Mouse (Mus musculus): Measurements from ENCODE around the gene Plxna2. TPM values are rescaled to one million over a fixed set of nuclear protein-coding genes. Genes with fewer than 3 reads are reported as not detected.

Plxna2 gene
- total and polyA plus RNA-seq, 3 experiments, result under 0.01 to 0.03 TPM; not detected in 1

- TF ChIP-seq CTCF (IDR thresholded peaks at IDR 0.05 in 2 of 3, conservative IDR thresholded peaks at IDR 0.05 in 1 of 3; ENCODE audit: control insufficient read depth in 1 of 3, insufficient read depth in 1 of 3, low read depth in 2 of 3, low read length in 3 of 3, poor library complexity in 1 of 3, severe bottlenecking in 1 of 3) (no peak), MAZ (IDR thresholded peaks at IDR 0.05; ENCODE audit: low read depth, low read length) (no peak), POLR2A (IDR thresholded peaks at IDR 0.05; ENCODE audit: control insufficient read depth in 1 of 2, insufficient read depth in 1 of 2, low read depth in 1 of 2, low read length in 2 of 2, poor library complexity in 1 of 2) (no peak), BHLHE40 (IDR thresholded peaks at IDR 0.05; ENCODE audit: borderline replicate concordance, low read depth, low read length) (no peak), POLR2AphosphoS2 (IDR thresholded peaks at IDR 0.05; ENCODE audit: low read length) (no peak), TCF12 (IDR thresholded peaks at IDR 0.05; ENCODE audit: low read depth, low read length) (no peak), HCFC1 (IDR thresholded peaks at IDR 0.05; ENCODE audit: low read depth, low read length) (no peak), ZC3H11A (IDR thresholded peaks at IDR 0.05; ENCODE audit: low read depth, low read length) (no peak), CHD2 (IDR thresholded peaks at IDR 0.05; ENCODE audit: low read length) (no peak), EP300 (IDR thresholded peaks at IDR 0.05; ENCODE audit: low read depth in 1 of 2, low read length in 2 of 2) (no peak), MYC (IDR thresholded peaks at IDR 0.05; ENCODE audit: low read depth, low read length) (no peak), MAFK (IDR thresholded peaks at IDR 0.05; ENCODE audit: borderline replicate concordance, low read depth, low read length) (no peak), MYB (IDR thresholded peaks at IDR 0.05; ENCODE audit: low read depth, low read length) (no peak), E2F4 (IDR thresholded peaks at IDR 0.05; ENCODE audit: borderline replicate concordance, low read depth, low read length) (no peak)
- Histone ChIP-seq H3K4me1 (ENCODE audit: control insufficient read depth in 1 of 2, insufficient read depth in 2 of 2, low read length in 2 of 2) (no peaks in the 10 kb centered on the region), H3K9me3 (replicated peaks; ENCODE audit: insufficient read depth, low read length) (no peaks in the 10 kb centered on the region), H3K27ac (ENCODE audit: control insufficient read depth, low read depth, low read length) (no peak overlapping the region), H3K4me3 (ENCODE audit: control insufficient read depth in 1 of 2, insufficient read depth in 1 of 2, low read depth in 2 of 2, low read length in 2 of 2) (no peak overlapping the region), H3K9ac (ENCODE audit: control insufficient read depth, low read depth, low read length, poor library complexity, severe bottlenecking) (no peak overlapping the region), H3K79me2 (ENCODE audit: control insufficient read depth, insufficient read depth, low read length, poor library complexity) (no peaks in the 10 kb centered on the region), H3K36me3 (ENCODE audit: control insufficient read depth in 1 of 2, insufficient read depth in 2 of 2, low read length in 2 of 2) (no peaks in the 10 kb centered on the region), H3K27me3 (ENCODE audit: control insufficient read depth in 1 of 2, insufficient read depth in 2 of 2, low read length in 2 of 2) (no peaks in the 10 kb centered on the region)
- DNase-seq (ENCODE audit: low read depth, low spot score), result no peak
Measured at GRCm38 (mm10) chr1:194629135-194629689, 11.2 kb downstream of the Plxna2 start.

- Histone ChIP-seq H3K27me3 (ENCODE audit: control insufficient read depth in 1 of 2, insufficient read depth in 2 of 2, low read length in 2 of 2) (no peaks in the 10 kb centered on the region), H3K4me1 (ENCODE audit: control insufficient read depth in 1 of 2, insufficient read depth in 2 of 2, low read length in 2 of 2) (no peaks in the 10 kb centered on the region), H3K79me2 (ENCODE audit: control insufficient read depth, insufficient read depth, low read length, poor library complexity) (no peaks in the 10 kb centered on the region), H3K9ac (ENCODE audit: control insufficient read depth, low read depth, low read length, poor library complexity, severe bottlenecking) (no peak overlapping the region), H3K4me3 (ENCODE audit: control insufficient read depth in 1 of 2, insufficient read depth in 1 of 2, low read depth in 2 of 2, low read length in 2 of 2) (no peak overlapping the region), H3K36me3 (ENCODE audit: control insufficient read depth in 1 of 2, insufficient read depth in 2 of 2, low read length in 2 of 2) (no peaks in the 10 kb centered on the region), H3K9me3 (replicated peaks; ENCODE audit: insufficient read depth, low read length) (no peaks in the 10 kb centered on the region), H3K27ac (ENCODE audit: control insufficient read depth, low read depth, low read length) (no peak overlapping the region)
- no peak for TF ChIP-seq CHD2 (IDR thresholded peaks at IDR 0.05; ENCODE audit: low read length)
- no peak for TF ChIP-seq TBP (IDR thresholded peaks at IDR 0.05; ENCODE audit: low read depth, low read length)
- no peak for TF ChIP-seq MXI1 (IDR thresholded peaks at IDR 0.05; ENCODE audit: low read depth, low read length)
- TF ChIP-seq MYC (IDR thresholded peaks at IDR 0.05; ENCODE audit: low read depth, low read length), result no peak
- no peak for TF ChIP-seq MYB (IDR thresholded peaks at IDR 0.05; ENCODE audit: low read depth, low read length)
- TF ChIP-seq JUND (IDR thresholded peaks at IDR 0.05; ENCODE audit: low read depth, low read length), result no peak
- no peak for TF ChIP-seq E2F4 (IDR thresholded peaks at IDR 0.05; ENCODE audit: borderline replicate concordance, low read depth, low read length)
- TF ChIP-seq CHD1 (IDR thresholded peaks at IDR 0.05; ENCODE audit: low read depth, low read length), result no peak
- no peak for TF ChIP-seq MAFK (IDR thresholded peaks at IDR 0.05; ENCODE audit: borderline replicate concordance, low read depth, low read length)
- DNase-seq (ENCODE audit: low read depth, low spot score), result no peak
Measured at GRCm38 (mm10) chr1:194630498-194631056, 12.6 kb downstream of the Plxna2 start.

All from MEL (cell line).